Mouse (Mus musculus) duodenum, adult 2 months (tissue): ENCODE data around the gene Mcm10. TPM values are rescaled to one million over a fixed set of nuclear protein-coding genes. Genes with fewer than 3 reads are reported as not detected.

Source experiments
- polyA plus RNA-seq: library from polyadenylated mRNA; depleted of rRNA; stranded (reverse); fragments of >200 nt; gene quantifications from 2 replicates; pipeline ENCODE4 v1.2.3, GENCODE M21; 2012; ENCODE audit warnings: low replicate concordance; rRNA removed

The Mcm10 gene
- 5.3 and 6.0 TPM in 2 replicates for polyA plus RNA-seq

DNA sequence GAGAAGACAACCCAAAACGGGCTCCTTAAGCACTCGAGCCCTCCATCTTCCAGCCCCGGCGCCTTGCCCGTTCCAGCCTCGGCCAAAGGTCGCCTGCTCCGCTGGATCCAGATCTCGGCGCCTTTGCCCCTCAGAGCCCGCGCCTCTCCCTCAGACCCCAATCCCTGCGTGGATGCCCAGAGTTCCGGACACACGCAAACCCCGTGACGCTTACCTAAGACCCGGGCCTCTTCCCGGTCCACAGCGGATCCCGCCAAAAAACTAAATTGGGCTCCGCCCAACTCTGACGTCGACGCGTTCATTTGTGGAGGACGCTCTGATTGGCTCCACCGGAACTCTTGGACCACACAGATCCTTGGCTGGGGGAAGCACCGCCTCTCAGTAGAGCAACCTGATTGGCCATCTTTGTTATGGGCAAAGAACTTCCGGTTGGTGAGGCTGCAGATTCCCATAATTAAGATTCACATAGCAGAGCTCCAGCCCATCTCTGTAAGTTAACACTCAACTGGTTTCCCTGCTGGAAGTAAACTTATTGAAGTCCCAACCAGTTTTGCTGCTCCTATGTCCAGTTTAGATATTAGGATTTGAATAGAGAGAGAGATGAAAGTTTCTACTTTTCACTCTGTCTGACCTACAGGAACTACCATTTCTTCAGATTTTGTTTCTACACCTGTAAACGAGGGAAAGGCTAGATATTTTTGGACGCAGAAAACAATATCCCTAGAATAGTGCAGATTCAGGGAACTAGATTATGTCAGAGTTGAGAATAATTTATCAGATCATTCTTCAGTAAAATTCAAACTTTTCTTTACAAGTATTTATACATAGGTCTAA is at the start of gene Mcm10:
Mcm10 (minus strand) TSS at position 301 of the 834 bp plus-strand sequence.

DNA sequence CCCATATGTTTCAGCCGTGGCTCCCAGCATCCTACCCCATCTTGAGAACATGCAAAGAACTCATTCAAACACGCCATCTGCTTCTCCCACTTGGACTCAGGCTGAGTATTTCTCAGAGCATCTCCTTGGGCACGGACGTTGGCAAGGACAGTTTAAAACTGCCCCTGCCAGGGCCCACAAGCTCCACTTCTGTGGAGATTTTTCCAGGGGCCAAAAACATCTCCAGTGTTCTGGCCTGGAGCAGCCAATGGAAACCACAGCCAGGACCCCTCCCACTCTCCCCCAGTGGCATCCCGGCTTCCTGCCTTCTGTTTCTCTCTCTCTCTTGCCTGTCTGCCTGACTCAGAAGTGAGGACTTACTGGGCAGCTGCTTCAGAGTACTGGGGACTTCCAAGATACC is 36.8 kb downstream of the Mcm10 start, which contains the start of gene Ucma:
Ucma (plus strand) TSS at position 316 of the 400 bp plus-strand sequence.

Other genes starting within 250 kb of the Mcm10 start
- gene Sephs1, start 131.2 kb downstream of the Mcm10 start, polyA plus RNA-seq: 6.6 and 7.2 TPM in 2 replicates
- gene Phyh, start 93.8 kb downstream of the Mcm10 start, polyA plus RNA-seq: 125 and 178 TPM in 2 replicates
- not detected in 2 replicates for gene Ucma, start 36.7 kb downstream of the Mcm10 start, polyA plus RNA-seq
- 10.7 and 44.6 TPM in 2 replicates for gene Optn, start 51.3 kb upstream of the Mcm10 start, polyA plus RNA-seq
- gene Ccdc3, start 125.0 kb upstream of the Mcm10 start, polyA plus RNA-seq: 4.6 and 10.7 TPM in 2 replicates